Mouse (Mus musculus) CD8-positive naive resting alpha-beta T cell, adult 2 months (primary cell): ENCODE measurements around the gene Osbp.

ENCODE experiments used
- DNase-seq, 2 experiments: peaks; one replicate each; pipeline ENCODE4 v3.0.0; 2022; ENCODE audit warnings: low read depth in 2 of 2, low spot score in 2 of 2

Gene Osbp

DNA sequence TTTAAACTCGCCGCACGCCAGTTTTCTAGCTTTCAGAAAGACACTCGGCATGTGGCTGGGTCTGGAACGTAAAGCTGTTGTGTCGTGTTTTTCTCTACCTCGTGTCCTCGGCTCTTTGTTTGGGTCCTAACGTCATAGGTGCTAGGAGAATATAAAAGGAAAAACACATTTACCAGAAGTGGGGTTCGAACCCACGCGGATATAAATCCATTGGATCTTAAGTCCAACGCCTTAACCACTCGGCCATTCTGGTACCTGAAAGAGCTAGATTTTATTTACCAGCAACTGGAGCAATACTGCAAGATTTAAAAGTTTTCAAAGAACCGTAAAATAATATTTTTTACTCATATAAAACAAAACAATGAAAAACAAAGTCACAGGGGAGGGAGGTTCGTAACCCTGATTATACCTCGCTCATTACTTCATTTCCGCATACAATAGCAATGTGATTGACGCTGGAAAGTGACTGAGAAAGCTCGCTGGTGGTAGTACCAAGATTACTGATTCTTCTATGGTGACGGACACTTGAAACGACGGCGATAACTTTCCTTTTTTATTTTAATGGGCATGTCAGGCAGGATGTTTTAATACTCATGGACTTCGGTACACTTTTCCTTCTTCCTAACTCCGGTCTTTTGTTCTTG lies 45.3 kb downstream of the Osbp start:
- peak; percentile 67 to 80 for DNase-seq

- DNase-seq: peak; percentile 90 to 93
Observed at GRCm38 (mm10) chr19:12011560-12012556, 46.1 kb downstream of the Osbp start.

DNA sequence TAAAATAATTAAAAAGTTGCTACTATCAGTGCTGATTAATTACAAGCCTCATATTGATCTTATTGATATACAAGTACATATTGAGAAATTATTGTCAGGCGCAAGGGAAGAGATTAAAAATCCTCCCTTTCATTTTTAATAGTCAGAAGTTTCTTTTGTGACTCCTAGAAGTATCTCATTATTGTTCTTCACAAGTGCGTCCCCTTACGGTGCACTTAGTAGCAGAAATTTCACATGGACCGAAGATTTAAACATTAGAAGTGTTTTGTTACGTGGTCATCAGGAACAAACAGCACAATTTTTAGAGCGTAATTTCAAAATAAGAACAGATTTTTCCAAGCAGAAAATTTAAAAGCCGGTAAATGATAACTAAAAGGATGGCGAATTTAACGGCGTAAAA lies 46.9 kb downstream of the Osbp start:
- no peak for DNase-seq

GRCm38 (mm10) chr19:12013228-12013627 lies 47.5 kb downstream of the Osbp start:
- DNase-seq: peak; percentile 30 to 53

DNA sequence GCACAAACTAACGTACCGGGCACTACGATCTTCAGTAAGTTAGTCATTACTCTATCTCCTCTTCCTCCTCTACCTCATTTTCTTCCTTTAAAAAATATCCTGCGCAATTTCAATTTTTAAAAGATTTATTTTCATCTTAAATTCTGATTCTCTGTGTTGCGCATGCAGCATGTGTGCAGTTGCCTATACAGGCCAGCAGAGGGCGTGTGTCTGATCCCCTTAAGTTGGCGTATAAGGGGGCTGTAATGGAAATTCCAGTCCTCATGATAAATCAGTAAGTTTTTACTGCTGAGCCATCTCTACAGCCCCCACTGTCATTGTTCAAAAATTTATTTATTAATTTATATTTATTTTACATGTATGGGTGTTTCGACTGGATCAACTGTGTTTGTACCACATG lies 50.0 kb downstream of the Osbp start:
- DNase-seq: no peak

GRCm38 (mm10) chr19:12016192-12016591 lies 50.5 kb downstream of the Osbp start:
- no peak for DNase-seq

- DNase-seq: no peak
Observed at GRCm38 (mm10) chr19:12024149-12024548, 58.4 kb downstream of the Osbp start.

- DNase-seq: no peak
Observed at GRCm38 (mm10) chr19:12025333-12025732, 59.6 kb downstream of the Osbp start.

GRCm38 (mm10) chr19:12026606-12027005 lies 60.9 kb downstream of the Osbp start:
- no peak for DNase-seq

DNA sequence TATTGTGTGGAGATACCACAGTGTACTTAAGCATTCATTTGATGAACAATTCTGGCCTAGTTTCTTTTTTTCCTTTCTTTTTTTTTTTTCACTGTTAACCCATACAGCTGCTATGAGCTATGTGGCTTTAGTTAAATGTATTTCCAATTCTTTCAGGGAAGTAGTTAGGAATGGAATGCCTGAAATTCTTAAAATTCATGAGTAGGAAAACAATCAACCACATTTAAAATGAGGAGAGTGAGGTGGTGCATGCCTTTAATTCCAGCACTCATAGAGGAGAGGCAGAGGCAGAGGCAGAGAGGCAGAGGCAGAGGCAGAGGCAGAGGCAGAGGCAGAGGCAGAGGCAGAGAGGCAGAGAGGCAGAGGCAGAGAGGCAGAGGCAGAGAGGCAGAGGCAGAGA lies 72.0 kb downstream of the Osbp start:
- no peak for DNase-seq

- DNase-seq: no peak
Observed at GRCm38 (mm10) chr19:12041217-12041616, 75.5 kb downstream of the Osbp start, which contains the start of gene Olfr1423. Gene Olfr1423 (minus strand): TSS chr19:12041317.

DNA sequence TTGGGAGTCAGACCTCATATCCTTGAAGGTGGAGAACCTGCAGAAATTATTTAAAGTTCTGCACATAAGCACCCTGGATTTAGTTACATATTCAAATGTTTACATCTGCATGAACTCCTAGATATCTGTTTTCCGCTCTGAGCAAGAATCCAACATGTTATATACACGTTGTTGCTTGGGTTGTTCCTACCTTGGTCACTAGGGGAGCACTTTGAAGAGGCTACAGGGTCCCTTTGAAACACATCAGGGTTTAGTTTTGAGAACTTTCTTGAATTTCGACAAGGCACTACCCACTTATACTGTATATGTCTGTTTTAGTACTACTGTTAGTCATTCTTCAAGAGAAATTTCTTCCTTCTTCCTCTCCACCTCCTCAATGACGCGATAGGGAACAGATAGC lies 77.4 kb downstream of the Osbp start:
- DNase-seq: no peak
